Mouse (Mus musculus) G1E-ER4 (cell line): ENCODE measurements around the gene Ccdc184. TPM values are rescaled to one million over a fixed set of nuclear protein-coding genes. Genes with fewer than 3 reads are reported as not detected.

Source experiments
- GATA1 ChIP-seq: IDR thresholded peaks from one replicate; pipeline ENCODE4 v1.8.0; 2012; ENCODE audit warnings: low read length, inconsistent platforms
- polyA plus RNA-seq: library from polyadenylated mRNA; stranded (reverse); fragments of >175 nt; gene quantifications from 2 replicates; pipeline ENCODE4 v1.2.3, GENCODE M21; 2012

Ccdc184 gene
- polyA plus RNA-seq, 1 experiment = not detected

- TF ChIP-seq GATA1 = no peak
Observed at GRCm38 (mm10) chr15:98148356-98148755, 18.6 kb upstream of the Ccdc184 start.

- TF ChIP-seq GATA1 = no peak
Observed at GRCm38 (mm10) chr15:98149166-98149602, 17.8 kb upstream of the Ccdc184 start.

- TF ChIP-seq GATA1 = no peak
Observed at GRCm38 (mm10) chr15:98152916-98153315, 14.0 kb upstream of the Ccdc184 start.

- no peak for TF ChIP-seq GATA1
Observed at GRCm38 (mm10) chr15:98153625-98154024, 13.3 kb upstream of the Ccdc184 start.

GRCm38 (mm10) chr15:98154146-98154545 lies 12.8 kb upstream of the Ccdc184 start:
- no peak for TF ChIP-seq GATA1

GRCm38 (mm10) chr15:98154631-98155030 lies 12.3 kb upstream of the Ccdc184 start:
- TF ChIP-seq GATA1 = no peak

GRCm38 (mm10) chr15:98155272-98155671 lies 11.7 kb upstream of the Ccdc184 start:
- TF ChIP-seq GATA1 = no peak

GRCm38 (mm10) chr15:98155944-98156343 lies 11.0 kb upstream of the Ccdc184 start:
- no peak for TF ChIP-seq GATA1

- TF ChIP-seq GATA1 = no peak
Observed at GRCm38 (mm10) chr15:98157253-98157652, 9.7 kb upstream of the Ccdc184 start.

- no peak for TF ChIP-seq GATA1
Observed at GRCm38 (mm10) chr15:98161026-98161805, 5.7 kb upstream of the Ccdc184 start.

GRCm38 (mm10) chr15:98162561-98162960 lies 4.4 kb upstream of the Ccdc184 start:
- no peak for TF ChIP-seq GATA1

- no peak for TF ChIP-seq GATA1
Observed at GRCm38 (mm10) chr15:98165525-98165924, 1.4 kb upstream of the Ccdc184 start, which contains the start of gene Asb8. Asb8 (minus strand) TSS chr15:98165625.

- TF ChIP-seq GATA1 = no peak
Observed at GRCm38 (mm10) chr15:98167645-98168621, 975 bp downstream of the Ccdc184 start.

- TF ChIP-seq GATA1 = no peak
Observed at GRCm38 (mm10) chr15:98168622-98169004, 1.7 kb downstream of the Ccdc184 start.

GRCm38 (mm10) chr15:98170365-98170764 lies 3.4 kb downstream of the Ccdc184 start:
- no peak for TF ChIP-seq GATA1

GRCm38 (mm10) chr15:98170917-98171316 lies 4.0 kb downstream of the Ccdc184 start:
- TF ChIP-seq GATA1 = no peak

- TF ChIP-seq GATA1 = no peak
Observed at GRCm38 (mm10) chr15:98172113-98172512, 5.2 kb downstream of the Ccdc184 start.
